Mouse (Mus musculus) thymus, postnatal 14 days (tissue): ENCODE measurements around the gene Stat5a.

Source experiments
- DNase-seq: peaks from one replicate; pipeline ENCODE4 v3.0.0; 2021

Gene Stat5a

DNA sequence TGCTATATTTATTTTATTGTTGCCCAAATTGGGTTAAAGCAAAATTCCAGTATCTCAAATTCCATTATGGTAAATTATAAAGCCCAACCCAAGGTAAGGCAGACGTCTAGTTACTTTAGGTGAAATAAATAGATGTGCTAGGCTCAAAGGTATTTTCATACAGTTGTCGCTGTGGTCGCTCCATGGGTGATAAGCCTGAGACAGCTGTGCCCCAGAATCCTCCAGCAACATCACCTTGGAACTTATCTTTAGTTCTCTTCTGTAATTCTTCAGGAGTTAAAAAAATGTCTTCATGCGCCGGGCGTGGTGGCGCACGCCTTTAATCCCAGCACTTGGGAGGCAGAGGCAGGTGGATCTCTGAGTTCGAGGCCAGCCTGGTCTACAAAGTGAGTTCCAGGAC is 20.3 kb upstream of the Stat5a start:
- no peak for DNase-seq

DNA sequence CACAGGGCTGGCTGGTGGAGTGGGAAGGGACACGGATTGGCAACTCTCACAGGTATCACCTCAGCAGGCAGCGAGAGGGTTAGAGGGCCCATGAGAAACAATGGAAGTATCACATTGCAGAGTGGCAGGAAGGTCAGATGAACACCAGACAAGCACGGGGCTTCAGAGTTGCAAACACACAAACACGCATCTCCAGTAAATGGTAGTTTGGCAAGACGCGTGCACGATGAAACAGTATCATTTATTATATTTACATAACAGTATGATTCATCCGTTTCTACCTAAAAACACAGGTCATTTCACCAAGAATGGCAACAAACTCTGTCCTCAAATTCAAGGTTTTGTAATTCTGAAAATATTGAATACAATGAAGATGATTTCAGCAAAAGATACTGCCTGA is 19.6 kb upstream of the Stat5a start:
- no peak for DNase-seq

DNA sequence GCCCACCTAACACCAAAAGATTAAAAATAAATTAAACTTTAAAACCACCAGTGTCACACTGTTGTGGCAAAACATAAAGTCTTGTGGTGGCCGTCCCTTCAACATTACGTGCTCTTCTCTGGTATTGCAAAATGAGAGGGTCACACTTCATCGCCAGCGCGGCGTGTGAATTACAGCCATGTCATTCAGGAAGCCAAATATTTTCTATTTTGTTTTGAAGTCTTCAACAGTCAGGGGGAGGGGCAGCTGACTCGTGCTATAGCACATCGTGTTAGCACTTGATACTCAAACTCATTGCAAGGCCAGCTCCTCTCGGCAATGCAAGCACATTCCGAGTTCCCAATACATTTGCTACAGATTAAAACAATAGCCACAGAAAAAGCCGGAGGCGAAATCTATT is 18.3 kb upstream of the Stat5a start:
- DNase-seq: peak; percentile 54

DNA sequence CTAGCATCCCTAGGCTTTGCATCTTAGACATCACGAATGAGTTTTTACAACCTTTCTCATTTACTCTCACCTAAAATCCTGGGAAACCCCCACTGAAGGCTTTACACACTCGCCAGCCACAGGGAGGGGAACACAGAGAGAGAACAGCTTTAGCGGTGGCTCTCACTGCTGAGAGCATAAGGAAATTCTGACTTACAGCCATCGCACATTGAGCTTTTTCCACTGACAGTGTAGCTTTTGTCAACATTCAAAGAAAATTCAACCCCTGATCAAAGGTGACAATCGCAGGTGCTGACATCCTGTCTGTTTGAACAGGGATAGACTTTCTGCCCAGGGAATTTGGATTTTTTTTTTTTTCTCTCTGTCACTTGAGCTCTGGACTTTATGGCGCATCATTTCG is 17.1 kb upstream of the Stat5a start:
- DNase-seq: no peak

DNA sequence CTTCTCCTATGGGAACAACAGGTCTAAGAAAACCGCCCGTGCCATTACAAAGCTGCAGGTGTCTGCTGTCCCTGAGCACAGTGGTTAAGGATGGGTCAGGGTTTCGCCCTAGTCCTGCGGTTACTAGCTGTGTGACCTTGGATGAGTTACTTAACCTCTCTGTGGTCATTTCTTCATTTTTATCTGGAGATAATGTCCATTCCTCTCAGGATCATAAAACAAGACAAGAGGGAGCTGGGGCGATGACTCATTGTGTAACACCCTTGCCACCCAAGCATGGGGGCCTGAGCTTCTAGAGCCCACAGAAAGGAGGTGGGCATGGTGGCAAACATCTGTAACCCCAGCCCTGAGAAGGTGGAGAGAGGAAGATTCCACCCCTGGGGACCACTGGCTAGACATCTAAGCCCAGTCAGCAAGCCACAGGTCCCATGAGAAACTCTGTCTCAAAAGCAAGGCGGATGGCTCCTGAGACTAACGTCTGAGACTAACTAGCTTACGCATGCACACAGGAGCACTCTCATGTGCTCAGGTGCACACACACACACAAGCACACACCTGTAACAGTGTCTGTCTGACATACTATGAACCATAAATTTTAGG is 16.0 kb upstream of the Stat5a start:
- no peak for DNase-seq

DNA sequence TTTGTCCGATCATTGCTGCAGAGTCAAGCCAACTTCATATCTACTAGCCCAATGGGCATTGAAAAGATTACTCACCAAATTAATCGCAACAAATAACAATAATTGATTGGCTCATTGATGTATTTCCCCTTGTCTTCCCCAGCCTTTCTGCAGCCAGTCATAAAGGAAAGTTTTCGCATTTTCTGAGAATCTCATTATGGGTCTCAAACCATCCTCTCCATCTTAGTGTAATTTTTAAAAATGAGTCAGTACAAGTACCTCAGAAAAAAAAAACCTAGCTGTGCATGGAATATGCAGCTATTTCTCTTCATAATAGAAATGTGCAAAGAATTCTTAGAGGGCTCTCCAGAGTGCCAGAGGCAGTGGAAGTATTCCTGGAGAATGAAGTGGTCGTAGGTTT is 15.0 kb upstream of the Stat5a start:
- DNase-seq: no peak

DNA sequence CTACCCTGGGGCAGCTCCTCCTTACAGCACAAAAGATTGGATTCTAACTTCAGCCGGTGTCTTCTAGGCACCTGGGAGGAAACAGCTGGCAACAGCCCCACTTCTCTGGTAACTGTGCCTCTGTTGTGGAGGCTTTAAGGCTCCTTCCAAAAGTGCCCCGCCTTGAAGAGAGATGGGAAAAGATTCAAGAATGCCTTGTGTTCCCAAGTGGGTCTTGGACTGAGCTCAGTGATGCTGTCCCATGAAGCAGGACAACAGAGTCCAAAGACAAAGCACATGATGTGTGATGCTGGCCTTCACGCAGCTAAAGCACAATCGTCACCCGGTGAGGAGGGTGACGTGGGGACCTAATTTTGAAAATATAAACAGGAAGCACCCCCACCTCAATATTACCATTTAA is 13.4 kb upstream of the Stat5a start:
- peak; percentile 67 for DNase-seq

DNA sequence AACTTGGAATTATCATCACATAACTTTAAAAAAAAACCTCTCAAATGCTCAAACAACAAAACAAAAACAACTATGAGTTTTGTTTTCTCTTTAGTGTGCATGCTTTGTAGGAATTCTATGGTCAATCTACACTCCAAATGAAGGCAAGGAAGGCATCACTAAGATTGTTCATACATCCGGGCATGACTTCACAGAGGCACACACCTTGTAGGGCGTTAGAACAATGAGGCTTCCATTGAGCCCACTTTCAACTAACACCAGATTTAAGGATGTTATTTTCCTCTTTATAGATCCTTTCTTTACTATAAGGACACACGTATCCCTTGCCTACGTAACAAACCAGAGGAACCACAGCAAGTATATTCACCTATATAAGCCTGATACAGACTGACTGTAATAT is 11.6 kb upstream of the Stat5a start:
- DNase-seq: no peak

DNA sequence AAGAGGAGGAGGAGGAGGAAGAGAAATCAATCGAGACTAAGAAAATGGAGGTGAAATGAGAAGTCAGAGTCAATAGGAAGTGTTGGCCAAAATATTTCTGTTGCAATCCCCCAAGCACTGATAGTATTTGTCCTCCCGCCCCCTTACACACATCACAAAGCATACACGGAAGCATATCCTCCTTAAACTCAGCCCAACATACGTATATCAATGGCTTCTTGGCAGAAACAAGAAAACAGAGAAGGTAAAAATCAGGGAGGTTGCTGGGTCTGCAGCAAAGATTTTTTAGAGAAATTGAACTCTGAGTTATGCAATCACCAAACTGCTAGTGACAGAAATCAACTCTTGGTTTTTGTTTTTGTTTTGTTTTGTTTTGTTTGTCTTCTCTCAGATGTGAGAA is 11.1 kb upstream of the Stat5a start:
- DNase-seq: no peak

DNA sequence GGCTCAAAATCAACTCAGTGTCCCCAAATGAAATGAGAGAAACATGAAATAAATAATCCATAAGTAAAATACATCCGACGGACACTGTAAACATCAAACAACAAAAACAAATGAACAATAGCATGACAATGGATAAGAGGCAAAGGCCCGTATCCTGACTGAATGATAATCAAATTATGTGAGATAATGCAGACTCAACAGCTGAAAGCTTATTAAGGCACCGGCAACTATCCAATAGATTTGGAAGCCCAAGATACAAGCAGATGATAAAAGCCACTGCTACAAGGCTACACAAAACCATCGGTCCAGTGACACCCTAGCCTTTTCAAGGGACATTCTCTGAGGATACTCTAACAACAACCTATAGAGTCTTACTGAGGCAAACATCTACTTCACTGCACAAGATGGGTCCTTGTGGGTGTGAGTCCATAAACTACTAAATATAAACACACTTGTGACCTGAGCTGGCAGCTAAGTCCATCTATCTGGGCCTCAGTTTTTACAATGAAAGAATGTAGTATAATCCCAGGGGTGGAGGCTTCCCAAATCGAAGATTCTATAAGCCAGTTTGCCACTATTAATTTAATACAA is 10.3 kb upstream of the Stat5a start:
- no peak for DNase-seq

DNA sequence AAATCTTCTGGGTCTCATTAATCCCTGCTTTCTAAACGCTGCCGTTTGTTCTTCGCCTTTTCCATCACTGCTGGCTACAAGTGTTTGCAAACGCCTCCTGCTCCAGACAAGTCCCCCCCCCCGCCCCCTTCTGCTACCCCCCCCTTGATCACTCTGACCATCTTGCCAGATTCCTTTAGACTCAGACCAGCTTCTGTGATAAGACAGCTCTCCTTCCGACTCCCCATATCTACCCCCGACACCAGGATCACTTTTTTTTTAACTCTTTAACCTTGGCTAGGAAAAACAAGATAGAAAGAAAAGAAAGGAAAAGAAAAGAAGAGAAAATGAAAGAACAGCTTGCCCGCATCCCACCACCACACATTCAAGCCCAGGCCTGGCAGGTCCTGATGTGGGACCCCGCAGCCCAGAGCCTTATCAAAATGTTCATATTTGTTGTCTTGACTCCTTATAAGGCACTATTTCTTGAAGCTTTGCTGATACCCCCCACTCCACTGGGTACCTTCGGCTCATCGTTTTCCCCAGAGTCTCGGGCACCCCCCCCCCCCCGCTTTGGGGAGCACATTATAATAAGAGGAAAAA is 9.6 kb upstream of the Stat5a start:
- DNase-seq: no peak

DNA sequence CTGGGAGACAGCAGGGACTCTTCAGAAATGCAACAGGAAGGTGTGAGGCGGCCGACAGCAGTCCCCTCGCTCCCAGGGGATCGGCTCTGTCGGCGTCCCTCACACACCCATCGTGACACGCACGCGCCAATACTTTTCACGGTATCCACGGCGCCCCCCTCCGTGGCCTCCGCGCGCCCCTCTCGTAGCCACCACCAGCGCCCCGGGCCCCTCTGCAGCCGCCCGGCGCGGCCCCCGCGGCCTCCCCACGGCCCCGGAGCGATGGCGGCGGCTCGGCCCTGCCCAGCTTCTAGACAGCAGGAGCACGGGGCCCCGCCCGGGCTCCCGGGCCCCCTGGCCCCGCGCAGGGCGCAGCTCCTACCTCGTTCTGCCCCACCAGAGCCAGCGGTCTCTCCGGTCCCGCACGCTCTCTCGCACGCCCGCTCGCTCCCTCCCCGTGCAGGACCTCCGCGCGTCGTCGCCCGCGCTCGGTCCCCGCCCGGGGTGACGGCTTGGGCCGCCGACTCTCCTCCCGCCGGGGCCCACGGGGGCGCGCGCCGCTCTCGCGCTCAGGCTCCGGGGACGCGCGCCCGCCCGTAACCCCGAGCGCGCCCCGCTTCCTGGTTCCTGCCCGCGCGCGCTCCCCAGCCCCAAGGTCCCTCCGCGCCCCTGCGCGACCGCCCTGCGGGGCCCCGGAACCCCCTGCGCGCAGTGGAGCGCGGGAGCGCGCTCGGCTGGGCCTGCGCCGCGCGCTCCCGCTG is 8.9 kb upstream of the Stat5a start, which contains the start of gene Stat5b:
Gene Stat5b (minus strand): TSS at position 687 of the 740 bp plus-strand sequence.
- peak; percentile 95 for DNase-seq

DNA sequence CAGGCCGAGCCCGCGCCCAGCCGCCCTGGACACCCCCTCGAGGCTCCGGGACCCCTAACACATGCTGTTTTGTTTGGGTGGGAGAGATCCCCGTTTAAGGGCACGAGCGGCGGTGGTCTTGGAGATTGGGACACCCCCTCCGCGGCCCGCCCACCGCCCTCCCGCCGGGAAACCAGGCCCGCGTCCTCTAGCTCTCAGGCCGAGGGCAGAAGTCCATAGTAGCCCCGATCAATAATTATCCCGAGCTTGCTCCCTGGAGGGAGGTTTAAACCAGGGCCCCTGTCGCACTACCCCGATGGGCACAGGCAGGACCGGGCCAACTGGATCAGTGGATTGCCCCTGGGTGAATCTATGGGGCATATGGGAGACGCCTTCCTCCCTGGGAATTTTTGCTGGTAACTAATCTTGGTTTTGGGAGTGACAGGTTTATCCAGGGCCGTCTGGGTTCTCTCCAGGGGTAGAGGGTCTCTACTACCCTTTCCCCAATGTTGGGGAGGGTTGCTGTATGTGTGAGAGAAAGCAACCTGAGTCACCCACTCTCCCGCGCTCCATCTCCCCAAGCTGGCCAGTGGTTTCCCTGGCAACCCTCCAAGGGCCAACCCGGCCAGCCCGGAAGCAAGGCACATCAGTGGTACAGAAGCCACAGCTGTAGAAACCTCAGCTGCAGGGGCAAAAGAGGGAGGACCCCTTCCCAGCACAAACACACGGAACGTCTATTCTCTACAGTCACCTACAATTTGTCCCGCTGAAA is 8.2 kb upstream of the Stat5a start:
- peak; percentile 64 for DNase-seq

DNA sequence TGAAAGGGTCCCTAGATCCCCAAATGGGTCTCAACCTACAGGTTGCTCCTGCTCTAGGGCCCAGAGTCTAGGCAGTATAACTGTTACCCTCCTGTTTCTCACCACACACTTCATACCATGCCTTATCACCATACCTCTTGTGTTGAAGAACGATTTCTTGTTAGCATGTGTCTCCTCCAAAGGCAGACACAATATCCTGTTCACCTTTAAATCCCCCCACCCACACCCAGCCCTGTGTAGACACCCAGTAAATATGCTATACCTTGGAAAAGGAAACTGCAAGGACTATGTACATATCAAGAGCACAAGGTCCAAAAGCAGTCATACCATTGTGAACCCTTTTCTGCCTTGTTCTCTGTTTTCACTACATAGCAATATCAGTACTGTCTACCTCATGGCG is 7.1 kb upstream of the Stat5a start:
- DNase-seq: no peak

DNA sequence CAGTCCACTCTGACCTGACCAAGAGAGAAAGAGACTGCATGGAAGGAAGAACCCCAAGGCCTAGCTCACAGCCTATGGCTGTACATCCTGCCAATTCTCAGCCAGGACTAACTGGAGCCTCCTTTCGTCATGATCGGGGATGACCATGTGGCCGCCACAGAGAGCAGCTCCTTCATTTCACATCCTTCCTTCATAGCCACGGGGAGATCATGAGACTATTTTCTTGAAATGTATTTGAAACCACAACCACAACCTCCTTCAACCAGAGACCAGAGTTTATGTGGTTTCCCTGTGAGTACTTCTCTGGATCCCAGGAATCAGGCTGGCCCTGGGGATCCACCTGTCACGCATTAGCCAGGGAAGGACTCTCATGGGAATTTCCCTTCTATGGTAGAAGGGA is 6.1 kb upstream of the Stat5a start:
- no peak for DNase-seq

DNA sequence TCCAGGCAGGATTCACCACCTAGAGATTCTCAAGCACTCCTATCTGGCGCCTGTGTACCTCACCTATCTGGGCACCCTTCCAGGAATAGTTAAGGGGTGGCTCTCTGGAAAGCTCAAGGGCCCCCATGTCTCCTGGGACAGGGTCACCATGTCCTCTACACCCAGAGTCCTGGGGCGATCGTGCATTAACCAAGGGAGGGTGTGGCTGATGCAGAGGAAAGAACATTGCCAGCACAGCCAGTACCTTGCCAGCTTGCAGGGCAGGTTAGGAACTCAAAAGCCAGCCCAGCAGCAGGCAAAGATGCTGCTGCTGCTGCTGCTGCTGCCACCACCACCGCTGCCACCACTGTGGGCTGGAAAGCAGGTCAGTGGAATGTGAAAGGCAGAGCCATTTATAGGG is 4.9 kb upstream of the Stat5a start:
- no peak for DNase-seq

DNA sequence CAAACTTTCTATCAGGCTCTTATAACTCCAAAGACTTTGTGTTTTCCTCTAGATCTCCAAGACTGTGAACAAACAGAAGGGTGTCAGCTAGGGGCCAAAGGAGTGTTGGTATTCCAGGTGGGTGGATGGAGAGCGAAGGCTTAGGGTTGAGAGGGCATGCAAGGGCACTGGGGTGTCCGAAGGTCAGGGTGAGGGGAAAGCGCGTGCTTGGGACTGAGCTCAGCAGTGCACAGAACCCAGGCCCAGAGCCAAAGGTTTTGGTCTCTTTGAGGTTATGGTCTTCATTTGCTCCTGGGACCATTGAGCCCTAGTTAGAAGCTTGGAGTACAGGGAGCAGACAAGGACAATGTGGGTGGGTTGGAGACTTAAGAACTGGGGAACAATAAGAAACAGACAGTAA is 4.0 kb upstream of the Stat5a start:
- no peak for DNase-seq

DNA sequence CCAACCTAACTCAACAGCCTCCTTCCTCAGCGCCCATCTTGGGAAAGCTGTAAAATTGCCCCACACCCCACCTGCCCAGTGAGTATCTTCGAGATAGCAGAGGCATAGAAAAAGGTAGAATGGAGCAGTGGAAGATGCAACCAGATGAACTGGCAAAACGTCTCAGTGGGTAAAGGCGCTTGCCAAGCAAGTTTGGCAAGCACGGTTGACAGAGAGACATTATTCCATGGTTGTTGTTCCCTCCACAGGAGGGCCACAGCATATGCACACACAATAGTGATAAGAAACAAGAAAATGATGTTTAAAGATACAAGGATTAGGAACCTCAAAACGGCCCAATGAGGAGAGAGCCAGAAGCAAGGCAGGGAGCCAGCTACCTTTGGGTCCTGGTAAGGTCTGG is 1.2 kb upstream of the Stat5a start:
- no peak for DNase-seq

DNA sequence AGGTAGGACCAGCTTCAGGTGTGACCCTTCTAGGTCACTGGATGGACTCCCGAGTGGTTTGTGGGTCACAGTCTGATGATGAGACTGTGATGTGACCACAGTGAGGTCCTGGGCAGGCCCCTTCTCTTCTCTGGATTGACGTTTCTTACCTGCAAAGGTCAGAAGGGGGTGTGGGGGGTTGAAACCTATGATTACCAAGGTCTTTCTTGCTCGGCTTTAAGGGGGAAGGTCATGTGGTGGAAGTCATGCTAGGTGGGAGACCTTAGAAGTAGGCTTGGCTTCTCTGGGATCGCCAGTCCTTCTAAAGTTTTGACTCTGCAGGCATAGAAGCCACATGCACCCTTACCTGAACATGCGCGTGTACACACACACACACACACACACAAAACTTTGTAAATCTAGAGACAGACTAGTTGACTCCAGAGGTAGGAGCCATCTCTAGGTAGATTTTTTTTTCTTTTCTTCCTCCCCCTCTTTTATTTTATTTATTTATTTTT is 476 bp downstream of the Stat5a start:
- no peak for DNase-seq

DNA sequence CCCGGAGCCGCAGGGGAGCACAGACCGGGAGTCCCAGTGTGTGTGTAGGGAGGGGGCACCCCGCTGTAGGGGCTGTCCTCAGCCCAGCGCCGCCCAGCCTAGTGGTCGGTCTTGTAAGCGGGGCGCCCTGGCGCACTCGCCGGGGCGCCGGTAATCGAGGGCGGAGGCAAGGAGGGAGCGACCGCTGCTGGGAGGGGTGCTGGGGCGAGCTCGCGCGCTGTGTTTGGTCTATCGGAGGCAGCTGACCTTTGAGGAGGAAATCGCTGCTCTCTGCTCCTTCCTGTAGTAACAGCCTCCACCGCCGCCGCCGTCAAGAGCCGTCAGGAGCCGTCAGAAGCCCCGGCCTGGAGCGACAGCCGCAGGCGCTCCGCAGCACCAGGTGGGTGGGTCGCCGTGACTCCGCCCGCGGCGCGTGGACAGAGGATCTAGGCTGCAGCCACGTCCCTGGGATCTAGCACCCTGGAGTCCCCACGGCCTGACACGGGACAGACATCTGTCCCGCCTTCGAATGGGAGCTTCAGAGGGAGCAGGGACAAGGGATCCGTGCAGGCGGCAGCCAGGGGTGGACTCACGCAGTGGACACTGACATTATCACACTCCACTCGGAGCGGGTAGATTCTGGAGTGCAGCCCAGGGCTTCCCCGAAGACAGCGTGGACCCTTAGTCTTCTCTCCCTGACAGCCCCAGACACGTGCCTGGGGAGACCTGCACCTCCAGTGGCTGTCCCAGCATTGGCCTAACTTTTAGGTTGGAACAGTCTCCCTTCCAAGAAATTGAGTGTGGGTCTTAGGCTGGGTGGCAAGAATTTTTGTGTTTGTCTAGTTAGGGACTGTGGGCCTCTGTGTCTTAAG is 1.3 kb downstream of the Stat5a start:
- peak; percentile 91 for DNase-seq

DNA sequence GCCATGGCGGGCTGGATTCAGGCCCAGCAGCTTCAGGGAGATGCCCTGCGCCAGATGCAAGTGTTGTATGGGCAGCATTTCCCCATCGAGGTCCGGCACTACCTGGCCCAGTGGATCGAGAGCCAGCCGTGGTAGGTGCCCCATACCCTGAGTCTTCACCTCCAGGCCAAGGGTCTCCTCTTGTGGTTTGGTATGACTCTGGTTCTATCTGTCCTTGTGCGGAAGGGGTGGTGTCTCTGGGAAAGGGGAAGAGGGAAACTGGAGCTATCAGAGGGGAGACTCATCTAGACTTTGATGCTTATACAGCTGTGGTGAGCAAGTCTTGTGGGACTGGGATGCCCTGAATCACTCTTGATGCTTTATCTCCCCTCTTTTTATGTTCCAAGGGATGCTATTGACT is 2.2 kb downstream of the Stat5a start:
- DNase-seq: no peak

DNA sequence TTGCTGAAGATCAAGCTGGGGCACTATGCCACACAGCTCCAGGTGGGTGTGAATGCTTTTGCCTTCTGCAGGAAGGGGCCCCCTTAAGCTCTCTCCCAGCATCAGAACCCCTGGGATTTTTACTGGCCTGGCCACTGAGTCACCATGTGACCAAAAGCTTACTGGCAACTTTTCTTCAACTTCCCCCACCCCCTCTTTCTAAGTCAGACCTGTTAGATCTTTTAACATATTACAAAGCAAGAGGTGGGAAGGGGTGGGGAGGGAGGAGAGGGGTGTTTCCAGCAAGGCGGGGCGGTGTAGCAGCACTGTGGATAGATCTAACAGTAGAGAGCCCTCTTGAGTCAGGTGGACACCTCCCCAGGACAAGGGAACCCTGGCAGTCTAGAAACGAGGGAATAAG is 2.7 kb downstream of the Stat5a start:
- DNase-seq: peak; percentile 46
